In the genomic region with DNA sequence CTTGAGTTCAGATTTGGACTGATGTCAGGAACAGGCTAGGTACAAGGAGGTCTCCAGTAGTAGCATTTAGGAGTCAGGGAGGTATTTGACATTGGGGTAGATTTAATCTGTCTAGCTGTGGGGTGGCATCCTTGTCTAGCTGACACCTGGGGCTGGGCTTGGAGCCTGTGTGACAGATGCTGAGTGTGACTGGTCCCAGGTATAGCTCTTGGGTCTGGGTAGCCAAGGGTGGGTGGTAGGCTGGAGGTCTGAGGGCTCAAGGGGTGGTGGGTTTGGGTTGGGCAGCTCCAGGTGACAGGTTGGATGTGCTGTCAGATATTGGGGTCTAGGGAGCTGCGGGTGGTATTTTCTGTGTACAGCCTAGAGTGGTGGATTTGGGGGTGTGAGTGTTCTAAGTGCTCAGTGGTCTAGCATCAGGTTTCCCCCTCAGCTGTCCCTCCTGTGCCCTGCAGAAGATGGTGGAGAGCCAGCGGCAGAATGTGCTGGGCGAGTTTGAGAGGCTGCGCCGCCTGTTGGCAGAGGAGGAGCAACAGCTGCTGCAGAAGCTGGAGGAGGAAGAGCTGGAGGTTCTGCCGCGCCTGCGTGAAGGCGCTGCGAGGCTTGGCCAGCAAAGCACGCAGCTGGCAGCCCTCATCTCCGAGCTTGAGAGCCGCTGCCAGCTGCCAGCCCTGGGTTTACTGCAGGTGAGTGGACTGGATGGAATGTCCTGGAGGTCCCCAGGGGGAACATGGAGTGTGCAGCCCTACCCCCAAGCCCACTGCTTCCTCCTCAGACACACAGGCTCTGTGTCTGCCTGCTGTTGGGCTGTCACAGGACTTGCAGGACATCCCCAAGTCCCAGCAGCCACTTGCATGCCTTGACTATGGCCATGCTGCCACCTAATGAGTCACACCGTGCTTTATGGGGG, we compare ENCODE assay signal across 8 mouse cellular contexts. TPM values are rescaled to one million over a fixed set of nuclear protein-coding genes. Genes with fewer than 3 reads are reported as not detected.
DNase-seq lines count a peak whose midpoint lies in the region; ATAC-seq and TF ChIP-seq lines count a peak whose summit lies in the region.

No protein-coding gene starts in this region.

- ATAC-seq in liver, embryonic 15.5 days (ENCODE audit: insufficient read depth), result no peak
- no peak for ATAC-seq in forebrain, embryonic 12.5 days (ENCODE audit: low FRiP score)

- H3K4me2 ChIP-seq in liver, embryonic 15.5 days, result no peak overlapping the region
- H3K4me2 ChIP-seq in forebrain, embryonic 12.5 days, result no peak overlapping the region

- H3K4me1 ChIP-seq in liver, embryonic 15.5 days (replicated peaks), result peaks cover 62% of the 10 kb centered on the region
- H3K4me1 ChIP-seq in forebrain, embryonic 12.5 days, result peaks cover 32% of the 10 kb centered on the region

- peak overlapping the region; percentile 94 for H3K27ac ChIP-seq in gastrocnemius, adult 2 months
- H3K27ac ChIP-seq in liver, embryonic 15.5 days (replicated peaks), result 0 out of 2 replicates have a peak overlapping the region, but pooled peaks have one; percentile 24
- no peak overlapping the region for H3K27ac ChIP-seq in forebrain, embryonic 12.5 days

- peaks cover 50% of the 10 kb centered on the region for H3K36me3 ChIP-seq in liver, embryonic 15.5 days (replicated peaks)
- H3K36me3 ChIP-seq in forebrain, embryonic 12.5 days (replicated peaks), result peaks cover 48% of the 10 kb centered on the region

- WGBS in liver, embryonic 15.5 days (ENCODE audit: insufficient replicate concordance), result 61% methylated on average over 14 of the region's 14 CpGs
- 72% methylated on average over 14 of the region's 14 CpGs for WGBS in forebrain, embryonic 12.5 days

- TF ChIP-seq CTCF in gastrocnemius, adult 2 months (IDR thresholded peaks at IDR 0.05), result peak; percentile 63

- H3K9ac ChIP-seq in liver, embryonic 15.5 days, result no peak overlapping the region
- H3K9ac ChIP-seq in forebrain, embryonic 12.5 days, result no peak overlapping the region

- no peaks in the 10 kb centered on the region for H3K27me3 ChIP-seq in liver, embryonic 15.5 days
- no peaks in the 10 kb centered on the region for H3K27me3 ChIP-seq in forebrain, embryonic 12.5 days

- intact Hi-C loops in gastrocnemius, adult 2 months (cut with DNase I), result no loop called here

- H3K9me3 ChIP-seq in liver, embryonic 15.5 days (replicated peaks), result no peaks in the 10 kb centered on the region
- H3K9me3 ChIP-seq in forebrain, embryonic 12.5 days, result no peaks in the 10 kb centered on the region

- peak overlapping the region; percentile 29; the same call in 1 of the 2 replicates for H3K4me3 ChIP-seq in gastrocnemius, adult 2 months
- no peak overlapping the region for H3K4me3 ChIP-seq in liver, embryonic 15.5 days (replicated peaks)
- no peak overlapping the region for H3K4me3 ChIP-seq in forebrain, embryonic 12.5 days (replicated peaks)

- DNase-seq in layer of hippocampus, adult 11-12 months (ENCODE audit: low spot score), result peak; percentile 78
- no peak for DNase-seq in layer of hippocampus, adult 9-10 months (ENCODE audit: low spot score)
- peak; percentile 78 for DNase-seq in T-cell, adult 2 months (ENCODE audit: low spot score)
- DNase-seq in gastrocnemius, adult 2 months, result peak; percentile 93
- peak; percentile 82 for DNase-seq in induced T-regulatory cell, adult 2 months (ENCODE audit: low read depth)
- DNase-seq in right cerebral cortex, adult 2 months (ENCODE audit: low spot score in 2 of 2), result peak; percentile 72 to 75

RNA-seq across cellular contexts. Expression of a gene that starts 3.9 kb away (rescaled TPM):
- total RNA-seq in gastrocnemius, adult 2 months (2021), result 1 to 10 TPM; 7.2 to 7.9 TPM
- 8.6 and 9.1 TPM in 2 replicates for polyA plus RNA-seq in liver, embryonic 15.5 days (2015; fragmentation: Nextera tagmentation; extraction: Ambion mirVana)
- 19.2 and 20.9 TPM in 2 replicates for polyA plus RNA-seq in forebrain, embryonic 12.5 days (2016; fragmentation: Nextera tagmentation; extraction: Ambion mirVana)

RNA-seq across cellular contexts. Expression of a gene that starts 27.3 kb away (rescaled TPM):
- total RNA-seq in gastrocnemius, adult 2 months (2021), result 10 to 100 TPM; 10.5 to 11.3 TPM
- 16.1 and 16.4 TPM in 2 replicates for polyA plus RNA-seq in liver, embryonic 15.5 days (2015; fragmentation: Nextera tagmentation; extraction: Ambion mirVana)
- 91.9 and 92.9 TPM in 2 replicates for polyA plus RNA-seq in forebrain, embryonic 12.5 days (2016; fragmentation: Nextera tagmentation; extraction: Ambion mirVana)

RNA-seq across cellular contexts. Expression of a gene that starts 27.3 kb away (rescaled TPM):
- under 1 TPM; 0.08 to 0.33 TPM for total RNA-seq in gastrocnemius, adult 2 months (2021)
- 0.06 and 0.14 TPM in 2 replicates for polyA plus RNA-seq in liver, embryonic 15.5 days (2015; fragmentation: Nextera tagmentation; extraction: Ambion mirVana)
- polyA plus RNA-seq in forebrain, embryonic 12.5 days (2016; fragmentation: Nextera tagmentation; extraction: Ambion mirVana), result 0.89 and 1.0 TPM in 2 replicates

RNA-seq across cellular contexts. Expression of a gene that starts 33.1 kb away (rescaled TPM):
- total RNA-seq in gastrocnemius, adult 2 months (2021), result not detected
- 9.2 and 9.6 TPM in 2 replicates for polyA plus RNA-seq in liver, embryonic 15.5 days (2015; fragmentation: Nextera tagmentation; extraction: Ambion mirVana)
- 185 and 187 TPM in 2 replicates for polyA plus RNA-seq in forebrain, embryonic 12.5 days (2016; fragmentation: Nextera tagmentation; extraction: Ambion mirVana)

RNA-seq across cellular contexts. Expression of a gene that starts 43.1 kb away (rescaled TPM):
- total RNA-seq in gastrocnemius, adult 2 months (2021), result 100 to 1,000 TPM in 1 of 2 experiments, 10 to 100 TPM in 1; 95.2 to 101 TPM
- 111 and 117 TPM in 2 replicates for polyA plus RNA-seq in liver, embryonic 15.5 days (2015; fragmentation: Nextera tagmentation; extraction: Ambion mirVana)
- polyA plus RNA-seq in forebrain, embryonic 12.5 days (2016; fragmentation: Nextera tagmentation; extraction: Ambion mirVana), result 403 and 431 TPM in 2 replicates
